In the genomic region with DNA sequence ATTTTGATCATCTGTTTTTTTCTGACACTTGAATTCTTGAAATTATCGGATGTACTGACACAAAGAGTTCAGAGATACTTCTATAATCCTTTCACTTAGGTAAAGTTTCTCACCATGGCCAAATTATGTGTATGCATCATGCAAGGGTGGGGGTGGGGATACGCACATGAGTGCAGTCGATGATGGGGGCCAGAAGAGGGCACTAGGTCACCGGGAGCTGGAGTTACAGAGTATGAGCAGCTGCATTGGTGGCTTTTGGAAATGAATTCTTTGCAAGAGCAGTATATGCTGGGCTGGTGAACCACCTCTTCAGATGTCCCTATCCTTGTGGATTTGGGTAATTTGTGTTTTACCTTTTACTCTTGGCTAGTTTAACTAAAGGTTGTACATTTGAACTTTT, we compare ENCODE assay signal across 14 mouse cellular contexts. TPM values are rescaled to one million over a fixed set of nuclear protein-coding genes. Genes with fewer than 3 reads are reported as not detected.
DNase-seq lines count a peak whose midpoint lies in the region; ATAC-seq and TF ChIP-seq lines count a peak whose summit lies in the region.
"Had no signal": no experiment of that assay in that cellular context is flagged by ENCODE, and none has a peak within 500 bp of the region (broad histone marks: within the 10 kb centered on the region; RNA-seq: fewer than 3 reads in every experiment).

No protein-coding gene starts in this region.

- no peaks in the 10 kb centered on the region for H3K36me3 ChIP-seq in kidney, embryonic 15.5 days
- H3K36me3 ChIP-seq: embryonic facial prominence, embryonic 12.5 days; limb, embryonic 15.5 days had no signal

- H3K27me3 ChIP-seq in kidney, embryonic 15.5 days: no peaks in the 10 kb centered on the region
- H3K27me3 ChIP-seq: embryonic facial prominence, embryonic 12.5 days; forebrain, embryonic 13.5 days; limb, embryonic 15.5 days had no signal

- 83% methylated on average over 4 of the region's 4 CpGs for WGBS in kidney, embryonic 15.5 days

- H3K4me3 ChIP-seq in gastrocnemius, adult 2 months: no peak overlapping the region
- H3K4me3 ChIP-seq in kidney, embryonic 15.5 days (replicated peaks): no peak overlapping the region
- H3K4me3 ChIP-seq: embryonic facial prominence, embryonic 12.5 days; forebrain, embryonic 13.5 days; limb, embryonic 15.5 days had no signal

- H3K9ac ChIP-seq in kidney, embryonic 15.5 days: no peak overlapping the region
- H3K9ac ChIP-seq: embryonic facial prominence, embryonic 12.5 days; forebrain, embryonic 13.5 days; limb, embryonic 15.5 days had no signal

- no peak for DNase-seq in gastrocnemius, adult 2 months
- DNase-seq in gastrocnemius, postnatal 36 days: no peak
- peak; percentile 6 to 35 for DNase-seq in kidney, postnatal 36 days
- DNase-seq in 3T3-L1 (ENCODE audit: low read depth, low spot score) (peak; percentile 29), adipocyte (ENCODE audit: low spot score) (peak; percentile 10)
- DNase-seq in embryo, embryonic 9.5 days (ENCODE audit: extremely low spot score): no peak
- DNase-seq in c-Kit-positive CD71-positive TER-119-positive erythroid progenitor cells, embryonic 14.5 days (ENCODE audit: low spot score): no peak
- DNase-seq: cerebellum, adult 9-10 months; gastrocnemius, postnatal 10 days; right cerebral cortex, postnatal 25 days had no signal

- no peak overlapping the region for H3K27ac ChIP-seq in gastrocnemius, adult 2 months
- no peak overlapping the region for H3K27ac ChIP-seq in kidney, embryonic 15.5 days
- H3K27ac ChIP-seq: embryonic facial prominence, embryonic 12.5 days; forebrain, embryonic 13.5 days; limb, embryonic 15.5 days had no signal

- 0 out of 2 replicates have a peak, but pooled peaks cover 2% of the 10 kb centered on the region for H3K4me1 ChIP-seq in kidney, embryonic 15.5 days
- H3K4me1 ChIP-seq: forebrain, embryonic 13.5 days; limb, embryonic 15.5 days had no signal

- H3K4me2 ChIP-seq in kidney, embryonic 15.5 days: no peak overlapping the region
- H3K4me2 ChIP-seq: embryonic facial prominence, embryonic 12.5 days; forebrain, embryonic 13.5 days; limb, embryonic 15.5 days had no signal

- peak; percentile 45 for TF ChIP-seq CTCF in gastrocnemius, adult 2 months (IDR thresholded peaks at IDR 0.05)

- ATAC-seq in kidney, embryonic 15.5 days (replicated peaks; ENCODE audit: low FRiP score): no peak
- ATAC-seq: forebrain, embryonic 13.5 days had no signal

- no peaks in the 10 kb centered on the region for H3K9me3 ChIP-seq in kidney, embryonic 15.5 days (replicated peaks)
- H3K9me3 ChIP-seq: embryonic facial prominence, embryonic 12.5 days; forebrain, embryonic 13.5 days; limb, embryonic 15.5 days had no signal

- intact Hi-C loops in gastrocnemius, adult 2 months (cut with DNase I): no loop called here
- intact Hi-C loops in gastrocnemius, postnatal 36 days (cut with DNase I): no loop called here

RNA-seq across cellular contexts. Expression of a gene that starts 31.6 kb away (rescaled TPM):
- under 1 TPM; 0.18 to 0.20 TPM for total RNA-seq in gastrocnemius, adult 2 months (2021)
- total RNA-seq in gastrocnemius, postnatal 36 days (2021): under 1 TPM; 0.27 to 0.31 TPM
- polyA plus RNA-seq in kidney, embryonic 15.5 days (2015; fragmentation: Nextera tagmentation; extraction: Ambion mirVana): 35.2 and 39.5 TPM in 2 replicates

Comparison
In these comparisons a context has a peak if more than half of its experiments do, and no peak if none do; other contexts are left out.
1. DNase-seq: peak in kidney, postnatal 36 days (2 of 2), 3T3-L1 (single experiment) and adipocyte (single experiment); none in gastrocnemius, adult 2 months (single experiment), gastrocnemius, postnatal 36 days (0 of 2), embryo, embryonic 9.5 days (single experiment) and c-Kit-positive CD71-positive TER-119-positive erythroid progenitor cells, embryonic 14.5 days (single experiment).